In genomic region chr11:46213844-46214243, GRCm38 (mm10) we compare ENCODE assay signal across 9 mouse cellular contexts. TPM values are rescaled to one million over a fixed set of nuclear protein-coding genes. Genes with fewer than 3 reads are reported as not detected.
DNase-seq lines count a peak whose midpoint lies in the region; ATAC-seq and TF ChIP-seq lines count a peak whose summit lies in the region.
"Had no signal": no experiment of that assay in that cellular context is flagged by ENCODE, and none has a peak within 500 bp of the region (broad histone marks: within the 10 kb centered on the region; RNA-seq: fewer than 3 reads in every experiment).

No protein-coding gene starts in this region.

- no peak overlapping the region for H3K4me3 ChIP-seq in heart, embryonic 12.5 days
- no peak overlapping the region for H3K4me3 ChIP-seq in limb, embryonic 15.5 days
- H3K4me3 ChIP-seq in stomach, embryonic 16.5 days (replicated peaks; ENCODE audit: low read length), result no peak overlapping the region
- no peak overlapping the region for H3K4me3 ChIP-seq in thymus, adult 2 months (ENCODE audit: control insufficient read depth, insufficient read depth, low read length)

- H3K4me1 ChIP-seq in heart, embryonic 12.5 days (replicated peaks), result peaks cover 62% of the 10 kb centered on the region
- peaks cover 24% of the 10 kb centered on the region for H3K4me1 ChIP-seq in limb, embryonic 15.5 days
- peaks cover 41% of the 10 kb centered on the region for H3K4me1 ChIP-seq in stomach, embryonic 16.5 days (ENCODE audit: control insufficient read depth, insufficient read depth, low read length)
- H3K4me1 ChIP-seq in thymus, adult 2 months (replicated peaks; ENCODE audit: control insufficient read depth, insufficient read depth, low read length), result no peaks in the 10 kb centered on the region

- no peak overlapping the region for H3K4me2 ChIP-seq in heart, embryonic 12.5 days
- no peak overlapping the region for H3K4me2 ChIP-seq in limb, embryonic 15.5 days
- no peak overlapping the region; the same call in 1 of the 2 replicates for H3K4me2 ChIP-seq in stomach, embryonic 16.5 days (ENCODE audit: low read depth, low read length)

- H3K9me3 ChIP-seq in heart, embryonic 12.5 days (replicated peaks), result no peaks in the 10 kb centered on the region
- no peaks in the 10 kb centered on the region for H3K9me3 ChIP-seq in limb, embryonic 15.5 days
- no peaks in the 10 kb centered on the region for H3K9me3 ChIP-seq in stomach, embryonic 16.5 days (replicated peaks; ENCODE audit: control insufficient read depth, low read length)

- H3K36me3 ChIP-seq in heart, embryonic 12.5 days, result no peaks in the 10 kb centered on the region
- no peaks in the 10 kb centered on the region for H3K36me3 ChIP-seq in limb, embryonic 15.5 days
- no peaks in the 10 kb centered on the region for H3K36me3 ChIP-seq in stomach, embryonic 16.5 days (ENCODE audit: control insufficient read depth, insufficient read depth, low read length)
- H3K36me3 ChIP-seq in thymus, adult 2 months (ENCODE audit: control insufficient read depth, insufficient read depth, low read length), result peaks cover 18% of the 10 kb centered on the region

- intact Hi-C loops in heart, postnatal 36 days (cut with DNase I), result loop anchor here (2.0 kb wide), 2 partner anchors 85 to 197 kb away; no protein-coding TSS in a partner anchor

- DNase-seq in heart, postnatal 36 days, result no peak
- DNase-seq in ovary, postnatal 36 days (ENCODE audit: low spot score), result peak; percentile 28
- no peak for DNase-seq in ovary, postnatal 10 days (ENCODE audit: low spot score)
- DNase-seq in thymus, adult 2 months, result no peak
- no peak for DNase-seq in frontal cortex, adult 2 months (ENCODE audit: extremely low spot score in 1 of 2, low spot score in 1 of 2)

- WGBS in heart, embryonic 12.5 days, result 20% methylated on average over 5 of the region's 5 CpGs
- 25% methylated on average over 5 of the region's 5 CpGs for WGBS in limb, embryonic 15.5 days
- 40% methylated on average over 5 of the region's 5 CpGs for WGBS in stomach, embryonic 16.5 days
- 95% methylated on average over 5 of the region's 5 CpGs for WGBS in thymus, adult 2 months

- ATAC-seq in heart, embryonic 12.5 days (ENCODE audit: insufficient number of reproducible peaks, low FRiP score), result peak; percentile 46; the same call in 1 of the 2 replicates
- ATAC-seq in limb, embryonic 15.5 days (ENCODE audit: insufficient number of reproducible peaks, low FRiP score, low TSS enrichment, low read depth), result peak; percentile 85
- ATAC-seq in stomach, embryonic 16.5 days (ENCODE audit: insufficient read depth, low FRiP score), result peak; percentile 90

- no peak overlapping the region for H3K9ac ChIP-seq in heart, embryonic 12.5 days
- H3K9ac ChIP-seq in limb, embryonic 15.5 days, result no peak overlapping the region
- peak overlapping the region; percentile 64; the same call in 1 of the 2 replicates for H3K9ac ChIP-seq in stomach, embryonic 16.5 days (ENCODE audit: low read length)

- TF ChIP-seq POLR2A in thymus, adult 2 months (IDR thresholded peaks at IDR 0.05; ENCODE audit: control insufficient read depth, extremely low read depth, insufficient read depth, low read length, poor library complexity), result no peak

- H3K27me3 ChIP-seq in heart, embryonic 12.5 days (replicated peaks), result no peaks in the 10 kb centered on the region
- H3K27me3 ChIP-seq in limb, embryonic 15.5 days, result no peaks in the 10 kb centered on the region
- H3K27me3 ChIP-seq in stomach, embryonic 16.5 days (ENCODE audit: control insufficient read depth, insufficient read depth, low read length), result no peaks in the 10 kb centered on the region
- H3K27me3 ChIP-seq in thymus, adult 2 months (ENCODE audit: control insufficient read depth, insufficient read depth, low read length), result no peaks in the 10 kb centered on the region

- TF ChIP-seq CTCF in thymus, adult 2 months (IDR thresholded peaks at IDR 0.05; ENCODE audit: borderline replicate concordance, control insufficient read depth, extremely low read depth, insufficient read depth, low read length, poor library complexity), result no peak

- peak overlapping the region; percentile 97 for H3K27ac ChIP-seq in heart, embryonic 12.5 days (ENCODE audit: poor library complexity, severe bottlenecking)
- H3K27ac ChIP-seq in limb, embryonic 15.5 days, result peak overlapping the region; percentile 90
- peak overlapping the region; percentile 98 for H3K27ac ChIP-seq in stomach, embryonic 16.5 days (ENCODE audit: low read length)
- no peak overlapping the region for H3K27ac ChIP-seq in thymus, adult 2 months (ENCODE audit: control insufficient read depth, insufficient read depth, low read length)

RNA-seq across cellular contexts. Expression of gene Fndc9, which starts 21.5 kb away (rescaled TPM):
- polyA plus RNA-seq in heart, embryonic 12.5 days (2016; fragmentation: Nextera tagmentation; extraction: Ambion mirVana), result 0.09 and 0.10 TPM in 2 replicates
- total RNA-seq in heart, postnatal 36 days (2021), result not detected
- polyA plus RNA-seq in limb, embryonic 15.5 days (2015; fragmentation: Nextera tagmentation; extraction: Ambion mirVana), result 2.3 and 3.4 TPM in 2 replicates
- 0.27 and 0.60 TPM in 2 replicates for polyA plus RNA-seq in stomach, embryonic 16.5 days (2015; fragmentation: Nextera tagmentation; extraction: Ambion mirVana)
- 0.09 TPM in 1 of 2 replicates, not detected in the other for polyA plus RNA-seq in thymus, adult 2 months (2012; rRNA removed)
- 0.68 and 0.71 TPM in 2 replicates for polyA plus RNA-seq in frontal cortex, adult 2 months (2012; rRNA removed)
- polyA plus RNA-seq: liver, embryonic 16.5 days had no signal

RNA-seq across cellular contexts. Expression of gene Nipal4, which starts 47.5 kb away (rescaled TPM):
- 21.7 and 22.9 TPM in 2 replicates for polyA plus RNA-seq in heart, embryonic 12.5 days (2016; fragmentation: Nextera tagmentation; extraction: Ambion mirVana)
- total RNA-seq in heart, postnatal 36 days (2021), result under 1 TPM; 0.08 to 0.11 TPM
- polyA plus RNA-seq in limb, embryonic 15.5 days (2015; fragmentation: Nextera tagmentation; extraction: Ambion mirVana), result 15.2 and 15.9 TPM in 2 replicates
- polyA plus RNA-seq in stomach, embryonic 16.5 days (2015; fragmentation: Nextera tagmentation; extraction: Ambion mirVana), result 7.8 and 10.1 TPM in 2 replicates
- polyA plus RNA-seq in thymus, adult 2 months (2012; rRNA removed), result 0.37 and 0.58 TPM in 2 replicates
- polyA plus RNA-seq in frontal cortex, adult 2 months (2012; rRNA removed), result 2.7 TPM in 2 replicates
